Mouse (Mus musculus) hindbrain, embryonic 11.5 days (tissue): ENCODE results near the gene B230219D22Rik. TPM values are rescaled to one million over a fixed set of nuclear protein-coding genes. Genes with fewer than 3 reads are reported as not detected.

ENCODE experiments used
- ATAC-seq: fragments of 200-750 bp; cut with Nextera tagmentation; 2 replicates; pipeline ENCODE4 v1.8.0; 2017; ENCODE audit warnings: mild to moderate bottlenecking, moderate TSS enrichment, moderate library complexity; ENCODE audit not compliant: low FRiP score
- DNase-seq: peaks from one replicate; pipeline ENCODE4 v3.0.0-alpha.2; 2015; ENCODE audit warnings: low spot score
- H3K27ac ChIP-seq: fragments of 300-500 bp; sonication (generic); 2 replicates; pipeline ENCODE4 v1.5.1; 2014; ENCODE audit warnings: mild to moderate bottlenecking, low read depth, low read length
- H3K27me3 ChIP-seq: fragments of 300-500 bp; sonication (generic); 2 replicates; pipeline ENCODE4 v1.6.1; 2014; ENCODE audit warnings: mild to moderate bottlenecking, low read length, moderate library complexity, mixed read lengths; ENCODE audit not compliant: control insufficient read depth, insufficient read depth
- H3K36me3 ChIP-seq: fragments of 300-500 bp; sonication (generic); 2 replicates; pipeline ENCODE4 v1.6.1; 2014; ENCODE audit warnings: mild to moderate bottlenecking, low read length, moderate library complexity, mixed read lengths; ENCODE audit not compliant: control insufficient read depth, insufficient read depth
- H3K4me1 ChIP-seq: fragments of 300-500 bp; sonication (generic); replicated peaks from 2 replicates; pipeline ENCODE4 v1.6.1; 2014; ENCODE audit warnings: low read length, mixed read lengths; ENCODE audit not compliant: control insufficient read depth, insufficient read depth
- H3K4me2 ChIP-seq: fragments of 300-500 bp; sonication (generic); replicated peaks from 2 replicates; pipeline ENCODE4 v1.6.1; 2014; ENCODE audit warnings: mild to moderate bottlenecking, low read depth, low read length
- H3K4me3 ChIP-seq: fragments of 300-500 bp; sonication (generic); 2 replicates; pipeline ENCODE4 v1.5.1; 2014; ENCODE audit warnings: low read depth, low read length
- H3K9ac ChIP-seq: fragments of 300-500 bp; sonication (generic); 2 replicates; pipeline ENCODE4 v1.6.1; 2014; ENCODE audit warnings: low read depth, low read length
- H3K9me3 ChIP-seq: fragments of 300-500 bp; sonication (generic); 2 replicates; pipeline ENCODE4 v1.6.1; 2016; ENCODE audit warnings: low read length; ENCODE audit not compliant: control insufficient read depth
- whole genome bisulfite sequencing: fragments of 180-500 bp; shearing (Covaris S2); extraction: QIAGEN DNeasy Blood & Tissue Kit; methylation state at CpG from one replicate; pipeline ENCODE4 v1.1.7; 2014; 5-methylcytosine and 5-hydroxymethylcytosine counted together
- polyA plus RNA-seq: library from polyadenylated mRNA; unstranded; fragments of >200 nt; fragmentation: Nextera tagmentation; extraction: Ambion mirVana; gene quantifications from 2 replicates; pipeline ENCODE4 v1.2.1, GENCODE M21; 2014

B230219D22Rik gene
- polyA plus RNA-seq, 1 experiment from 2014 or later: 69.5 TPM

DNA sequence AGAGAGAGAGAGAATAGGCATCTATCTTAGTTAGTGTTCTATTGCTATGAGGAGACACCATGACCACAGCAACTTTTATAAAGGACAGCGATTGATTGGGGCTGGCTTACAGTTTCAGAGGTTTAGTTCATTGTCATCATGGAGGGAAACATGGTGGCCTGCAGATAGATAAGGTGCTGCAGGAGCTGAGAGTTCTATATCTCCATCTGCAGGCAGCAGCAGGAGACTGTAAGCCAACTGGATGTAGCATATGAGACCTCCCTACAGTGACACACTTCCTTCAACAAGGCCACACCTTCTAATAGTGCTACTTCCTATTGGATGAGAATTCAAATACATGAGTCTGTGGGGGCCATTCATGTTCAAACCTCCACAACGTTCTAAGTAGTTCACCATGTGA lies 39.2 kb downstream of the B230219D22Rik start:
- no peaks in the 10 kb centered on the region for H3K9me3 ChIP-seq
- ATAC-seq: no peak

DNA sequence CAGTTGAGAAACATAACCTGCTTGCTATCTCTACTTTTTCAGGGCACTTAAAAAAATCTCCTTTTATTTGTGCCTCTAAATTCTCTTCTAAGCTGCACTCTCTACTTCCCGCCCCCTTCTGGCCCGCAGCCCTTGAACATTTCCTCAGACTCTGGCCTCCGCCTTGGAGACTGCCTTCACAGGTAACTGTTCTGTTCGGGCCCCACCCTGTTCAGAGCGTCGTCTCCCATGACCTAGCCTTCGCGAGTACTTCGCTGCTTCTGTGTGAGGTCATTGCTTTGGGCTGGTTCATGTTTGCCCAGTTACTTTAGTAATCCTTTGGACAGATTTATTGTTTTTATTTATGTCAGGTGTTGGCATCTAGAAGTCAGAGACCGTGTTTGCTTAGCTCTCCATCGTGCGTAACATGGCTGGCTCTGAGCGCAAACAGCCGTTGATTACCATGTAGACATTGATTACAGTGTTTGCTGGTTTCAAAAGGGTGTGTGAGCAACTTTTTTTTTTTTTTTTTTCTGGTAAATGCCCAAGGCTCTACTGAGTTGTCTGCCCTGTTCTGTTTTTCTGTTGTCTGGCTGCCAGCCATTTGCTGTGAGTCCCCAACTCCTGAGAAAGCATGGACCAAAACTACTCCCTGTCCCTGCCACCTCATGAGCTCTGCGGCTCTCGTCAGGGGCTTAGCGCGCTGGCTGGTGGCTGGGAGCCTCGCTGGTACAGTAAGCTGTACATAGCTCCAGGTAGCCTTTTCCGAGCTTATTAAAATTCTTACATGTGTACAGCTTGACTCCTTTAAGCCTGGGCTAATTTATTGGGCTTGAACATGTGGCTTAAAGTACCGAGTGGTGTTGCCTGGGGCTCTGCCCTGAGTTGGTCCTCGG lies 40.9 kb downstream of the B230219D22Rik start:
- H3K27me3 ChIP-seq: no peaks in the 10 kb centered on the region
- H3K36me3 ChIP-seq: no peaks in the 10 kb centered on the region
- 88% methylated on average over 22 of the region's 22 CpGs for WGBS
- no peaks in the 10 kb centered on the region for H3K4me1 ChIP-seq
- H3K9ac ChIP-seq: no peak overlapping the region
- no peaks in the 10 kb centered on the region for H3K9me3 ChIP-seq
- ATAC-seq (no peak), DNase-seq (no peak)
- H3K4me3 ChIP-seq: no peak overlapping the region
- H3K4me2 ChIP-seq: no peak overlapping the region
- H3K27ac ChIP-seq: no peak overlapping the region

More for the DNA sequence above, 39.2 kb downstream of the B230219D22Rik start:
- no peak overlapping the region for H3K27ac ChIP-seq
- H3K4me2 ChIP-seq: no peak overlapping the region
- no peak for DNase-seq
- H3K4me1 ChIP-seq: no peaks in the 10 kb centered on the region
- H3K27me3 ChIP-seq: no peaks in the 10 kb centered on the region
- 80% methylated on average over 2 of the region's 2 CpGs for WGBS
- no peak overlapping the region for H3K4me3 ChIP-seq
- no peak overlapping the region for H3K9ac ChIP-seq
- no peaks in the 10 kb centered on the region for H3K36me3 ChIP-seq

DNA sequence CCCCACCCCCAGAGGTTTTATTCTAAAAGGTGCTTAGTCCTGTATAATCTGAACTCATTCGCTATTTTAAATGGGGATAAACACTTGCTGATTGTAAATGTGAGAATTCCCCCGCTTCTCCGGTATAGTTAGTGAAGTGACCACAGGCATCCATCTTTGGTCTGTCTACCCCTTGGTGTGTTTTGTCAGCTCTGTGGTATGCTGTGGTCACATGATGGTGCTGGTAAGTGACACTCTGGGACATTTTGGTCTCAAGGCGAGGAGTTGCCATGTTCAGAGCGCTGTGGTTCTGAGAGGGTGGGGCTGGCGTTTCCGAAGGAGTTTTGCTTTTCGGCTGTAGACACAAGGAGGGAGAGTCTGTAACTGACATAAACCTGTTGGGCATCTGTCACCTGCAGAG lies 45.0 kb downstream of the B230219D22Rik start:
- DNase-seq: no peak
- ATAC-seq: no peak
- no peaks in the 10 kb centered on the region for H3K36me3 ChIP-seq
- H3K27ac ChIP-seq: no peak overlapping the region
- H3K9ac ChIP-seq: no peak overlapping the region
- H3K27me3 ChIP-seq: no peaks in the 10 kb centered on the region
- H3K4me1 ChIP-seq: no peaks in the 10 kb centered on the region
- H3K9me3 ChIP-seq: no peaks in the 10 kb centered on the region
- no peak overlapping the region for H3K4me3 ChIP-seq
- no peak overlapping the region for H3K4me2 ChIP-seq
- 92% methylated on average over 8 of the region's 8 CpGs for WGBS

DNA sequence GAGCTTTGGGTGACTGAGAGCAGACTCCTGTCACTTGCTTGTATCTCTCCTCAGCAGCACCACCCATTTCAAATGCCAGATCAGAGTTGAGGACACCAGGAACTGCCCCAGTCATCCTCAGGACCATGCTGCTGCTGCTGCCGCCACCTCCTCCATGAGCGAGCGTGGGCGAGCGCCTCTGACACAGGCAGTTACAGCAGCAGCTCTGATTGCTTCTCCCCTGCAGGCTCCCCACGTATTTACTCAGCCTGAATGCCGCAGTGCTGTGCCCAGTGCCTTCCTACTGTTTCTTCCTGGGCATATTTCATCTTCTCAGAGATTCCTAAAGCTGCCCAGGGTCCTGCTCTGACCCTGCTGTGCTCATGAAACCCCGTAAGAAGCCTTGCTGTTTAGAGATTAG lies 49.4 kb downstream of the B230219D22Rik start:
- no peaks in the 10 kb centered on the region for H3K4me1 ChIP-seq
- ATAC-seq: no peak
- H3K4me2 ChIP-seq: no peak overlapping the region
- no peak for DNase-seq
- WGBS: 66% methylated on average over 8 of the region's 8 CpGs
- H3K27ac ChIP-seq: no peak overlapping the region
- no peaks in the 10 kb centered on the region for H3K27me3 ChIP-seq
- H3K9me3 ChIP-seq: no peaks in the 10 kb centered on the region
- H3K4me3 ChIP-seq: no peak overlapping the region
- H3K9ac ChIP-seq: no peak overlapping the region
- no peaks in the 10 kb centered on the region for H3K36me3 ChIP-seq

Other genes starting within 250 kb of the B230219D22Rik start
- gene Grk6, start 248.1 kb upstream of the B230219D22Rik start, polyA plus RNA-seq: 37.6 and 52.3 TPM in 2 replicates
- 2.4 and 2.5 TPM in 2 replicates for gene Prr7, start 228.9 kb upstream of the B230219D22Rik start, polyA plus RNA-seq
- 277 and 314 TPM in 2 replicates for gene Dbn1, start 205.0 kb upstream of the B230219D22Rik start, polyA plus RNA-seq
- gene Pdlim7, start 179.4 kb upstream of the B230219D22Rik start, polyA plus RNA-seq: 135 and 152 TPM in 2 replicates
- gene Dok3, start 163.8 kb upstream of the B230219D22Rik start, polyA plus RNA-seq: 2.2 and 2.8 TPM in 2 replicates
- gene Ddx41, start 156.5 kb upstream of the B230219D22Rik start, polyA plus RNA-seq: 67.6 and 75.0 TPM in 2 replicates
- 44.5 and 45.9 TPM in 2 replicates for gene Fam193b, start 122.0 kb upstream of the B230219D22Rik start, polyA plus RNA-seq
- 50.1 and 63.8 TPM in 2 replicates for gene Tmed9, start 119.4 kb upstream of the B230219D22Rik start, polyA plus RNA-seq
- 23.2 and 27.7 TPM in 2 replicates for gene B4galt7, start 93.2 kb upstream of the B230219D22Rik start, polyA plus RNA-seq
- gene Caml, start 70.1 kb upstream of the B230219D22Rik start, polyA plus RNA-seq: 70.5 and 73.4 TPM in 2 replicates
- 47.2 and 50.8 TPM in 2 replicates for gene Ddx46, start 58.1 kb upstream of the B230219D22Rik start, polyA plus RNA-seq
- gene Txndc15, start 21.5 kb downstream of the B230219D22Rik start, polyA plus RNA-seq: 103 and 108 TPM in 2 replicates
- 27.9 and 29.9 TPM in 2 replicates for gene Pcbd2, start 34.2 kb downstream of the B230219D22Rik start, polyA plus RNA-seq
- 0.15 TPM in 1 of 2 replicates, not detected in the other for gene Catsper3, start 91.4 kb downstream of the B230219D22Rik start, polyA plus RNA-seq
- 0.25 and 0.43 TPM in 2 replicates for gene Pitx1, start 143.1 kb downstream of the B230219D22Rik start, polyA plus RNA-seq